Mouse (Mus musculus) MN1 (cell line): Measurements from ENCODE around the gene Klhl31.

ENCODE experiments used
- DNase-seq: peaks from one replicate; pipeline ENCODE4 v3.0.0-alpha.2; 2016; ENCODE audit warnings: low spot score

The Klhl31 gene

DNA sequence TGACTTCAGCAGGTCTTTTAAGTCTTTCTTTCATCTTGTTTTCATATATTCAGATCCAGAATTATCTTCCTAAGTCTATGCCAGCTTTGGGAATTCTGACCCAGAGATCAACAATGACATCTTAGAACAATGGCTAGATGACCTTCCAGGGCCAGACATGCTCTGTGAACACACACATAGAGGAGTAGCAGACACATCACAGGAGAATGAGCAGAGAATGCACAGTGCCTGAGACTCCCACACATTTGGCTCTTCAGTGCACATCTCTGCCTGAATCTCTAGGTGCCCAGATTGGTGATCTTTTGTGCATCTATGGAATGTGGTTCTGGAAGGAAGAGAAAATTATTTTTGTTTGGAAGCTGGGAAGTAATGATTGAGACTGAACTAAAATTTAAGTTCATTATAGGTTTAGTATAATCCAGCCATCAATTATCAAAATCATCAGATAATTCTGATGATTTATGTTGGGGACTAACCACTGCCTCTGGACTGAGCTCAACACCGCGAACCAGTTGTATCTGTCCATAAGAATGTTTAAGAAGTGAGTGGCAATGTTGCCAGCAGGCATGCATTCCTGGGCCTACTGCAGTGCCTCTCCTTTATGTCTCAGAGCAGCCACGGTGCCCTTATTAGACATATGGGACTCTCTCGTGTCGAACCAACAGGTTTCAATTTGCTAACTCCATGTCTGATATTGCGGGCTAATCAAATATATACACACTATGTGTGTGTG is 12.8 kb upstream of the Klhl31 start:
- no peak for DNase-seq

GRCm38 (mm10) chr9:77624171-77624570 is 12.1 kb upstream of the Klhl31 start:
- DNase-seq, result no peak

DNA sequence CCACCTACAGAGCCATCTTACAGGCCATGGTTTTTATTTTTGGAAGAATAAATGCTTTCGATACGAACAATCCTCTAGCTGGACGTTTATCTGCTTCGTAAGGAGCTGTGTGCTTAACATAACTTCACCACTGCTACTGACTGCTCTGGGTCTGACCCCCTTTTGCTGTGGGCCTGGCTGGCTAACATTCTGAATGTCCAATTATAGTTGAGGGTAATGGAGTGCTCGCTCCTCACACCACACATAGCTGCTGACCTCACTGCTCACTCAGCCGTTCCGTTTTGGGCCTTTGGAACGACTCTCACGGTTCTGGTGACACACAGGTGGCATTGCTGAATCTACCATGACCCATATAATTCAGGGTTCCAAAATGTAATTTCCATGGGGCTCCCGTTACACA is 7.6 kb upstream of the Klhl31 start:
- DNase-seq, result no peak

DNA sequence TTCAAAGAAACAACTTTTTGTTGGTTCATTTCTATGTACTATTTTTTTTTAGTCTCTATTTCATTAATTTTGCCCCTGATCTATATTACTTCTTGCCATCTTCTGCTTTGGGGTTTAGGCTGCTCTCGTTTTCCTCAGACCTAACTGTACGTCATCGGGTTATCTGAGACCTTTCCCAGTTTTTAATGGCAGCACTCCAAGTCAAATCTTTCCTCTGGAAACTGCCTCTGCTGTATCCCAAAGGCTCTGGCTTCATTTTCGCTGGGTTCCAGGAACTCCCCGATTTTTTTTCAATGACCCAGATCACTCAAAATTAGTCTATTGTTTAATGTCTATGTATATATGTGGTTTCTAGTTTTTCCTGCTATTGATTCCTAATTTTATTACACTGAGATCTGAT is 6.6 kb upstream of the Klhl31 start:
- no peak for DNase-seq

- no peak for DNase-seq
Measured at GRCm38 (mm10) chr9:77630764-77631163, 5.5 kb upstream of the Klhl31 start.

- DNase-seq, result no peak
Measured at GRCm38 (mm10) chr9:77632432-77632831, 3.9 kb upstream of the Klhl31 start.

GRCm38 (mm10) chr9:77636003-77636402 is 297 bp upstream of the Klhl31 start:
- DNase-seq, result no peak

GRCm38 (mm10) chr9:77637357-77637756 is 1.1 kb downstream of the Klhl31 start:
- no peak for DNase-seq

- no peak for DNase-seq
Measured at GRCm38 (mm10) chr9:77645176-77645575, 8.9 kb downstream of the Klhl31 start.

DNA sequence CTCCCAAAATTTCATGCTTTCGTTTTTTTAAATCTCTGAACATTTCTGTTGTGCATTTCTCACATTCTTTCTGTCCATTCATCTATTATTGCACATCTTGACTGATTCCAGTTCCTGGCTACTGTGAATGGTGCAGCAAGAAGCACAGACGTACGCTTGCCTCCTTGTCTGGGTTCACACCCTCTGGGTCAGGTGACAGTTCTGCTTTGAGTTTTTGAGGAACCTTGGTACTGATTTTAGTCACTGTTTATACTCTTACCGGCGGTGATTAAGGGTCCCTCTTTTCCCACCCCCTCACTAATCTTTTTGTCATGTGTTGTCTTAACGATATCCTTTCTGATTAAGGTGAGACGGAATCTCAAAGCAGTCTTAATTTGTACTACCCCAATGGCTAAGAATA is 15.5 kb downstream of the Klhl31 start:
- no peak for DNase-seq

DNA sequence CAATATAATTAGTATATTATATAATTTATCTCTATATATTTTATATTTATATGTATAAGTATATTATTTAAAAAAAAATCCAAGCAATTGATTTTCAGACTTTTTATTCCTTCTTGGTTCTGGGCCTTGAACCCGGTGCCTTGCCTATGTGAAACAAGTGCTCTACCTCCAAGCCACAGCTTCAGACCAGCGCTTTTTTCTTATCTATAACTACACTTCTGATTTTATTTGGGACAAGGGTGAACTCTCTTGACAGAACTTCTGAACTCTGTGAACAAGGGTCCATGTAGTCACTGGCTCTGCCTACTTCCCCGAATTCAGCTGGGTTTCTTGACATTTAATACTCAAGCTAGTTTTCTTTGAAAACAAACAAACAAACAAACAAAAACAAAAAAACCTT is 17.6 kb downstream of the Klhl31 start:
- no peak for DNase-seq

DNA sequence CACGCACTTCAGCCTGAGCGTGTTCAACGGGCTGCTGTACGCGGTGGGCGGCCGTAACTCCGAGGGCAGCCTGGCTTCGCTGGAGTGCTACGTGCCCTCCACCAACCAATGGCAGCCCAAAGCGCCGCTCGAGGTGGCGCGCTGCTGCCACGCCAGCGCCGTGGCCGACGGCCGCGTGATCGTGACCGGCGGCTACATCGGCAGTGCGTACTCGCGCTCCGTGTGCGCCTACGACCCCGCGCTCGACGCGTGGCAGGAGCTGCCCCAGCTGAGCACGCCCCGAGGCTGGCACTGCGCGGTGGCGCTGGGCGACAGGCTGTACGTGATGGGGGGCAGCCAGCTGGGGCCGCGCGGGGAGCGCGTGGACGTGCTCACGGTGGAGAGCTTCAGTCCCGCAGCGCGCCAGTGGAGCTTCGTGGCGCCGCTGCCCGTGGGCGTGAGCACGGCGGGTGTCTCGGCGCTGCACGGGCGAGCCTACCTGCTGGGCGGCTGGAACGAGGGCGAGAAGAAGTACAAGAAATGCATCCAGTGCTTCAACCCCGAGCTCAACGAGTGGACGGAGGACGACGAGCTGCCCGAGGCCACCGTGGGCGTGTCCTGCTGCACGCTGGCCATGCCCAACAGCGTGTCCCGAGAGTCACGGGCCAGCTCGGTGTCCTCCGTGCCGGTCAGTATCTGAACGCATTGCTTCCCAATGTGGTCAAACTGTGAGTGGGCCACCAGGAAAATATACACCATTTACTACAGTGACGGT is 19.1 kb downstream of the Klhl31 start:
- DNase-seq, result no peak

- DNase-seq, result peak; percentile 36
Measured at GRCm38 (mm10) chr9:77655935-77656288, 19.6 kb downstream of the Klhl31 start.

- DNase-seq, result no peak
Measured at GRCm38 (mm10) chr9:77662917-77663316, 26.6 kb downstream of the Klhl31 start.

DNA sequence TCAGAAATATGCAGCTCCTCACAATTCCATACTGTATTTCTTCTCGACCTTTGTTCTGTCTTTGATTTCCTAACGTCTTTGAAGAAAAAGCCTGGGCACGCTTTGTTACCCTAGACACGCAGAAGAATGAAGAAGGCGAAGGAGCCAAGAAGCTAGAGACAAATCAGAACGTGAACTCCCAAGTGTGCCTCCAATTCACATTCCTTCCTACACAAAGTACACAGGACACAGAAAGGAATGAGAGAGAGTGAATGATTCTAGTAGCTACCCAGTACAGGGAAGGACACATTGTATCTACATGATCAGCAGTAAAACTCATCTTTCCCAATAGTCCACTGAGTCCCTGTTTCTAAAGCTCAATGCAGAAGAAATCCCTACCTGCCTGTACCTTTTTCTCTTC is 33.8 kb downstream of the Klhl31 start:
- DNase-seq, result no peak

DNA sequence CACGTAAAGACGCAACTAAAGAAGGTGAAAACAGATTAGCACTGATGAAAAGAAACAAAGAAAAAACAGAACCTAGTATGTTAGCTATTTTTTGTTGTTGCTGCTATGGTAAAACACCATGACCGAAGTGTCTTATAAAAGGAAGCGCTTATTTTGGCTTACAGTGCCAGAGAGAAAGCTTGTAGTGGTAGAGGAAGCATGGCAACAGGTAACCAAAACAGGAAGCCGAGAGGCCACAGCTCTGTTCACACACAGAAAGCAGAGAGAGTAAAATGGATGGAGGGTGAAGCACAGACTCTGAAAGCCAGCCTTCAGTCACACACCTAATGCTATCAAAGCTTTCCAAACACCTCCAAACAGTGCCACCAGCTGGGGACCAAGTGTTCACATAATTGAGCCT is 34.7 kb downstream of the Klhl31 start:
- DNase-seq, result no peak

DNA sequence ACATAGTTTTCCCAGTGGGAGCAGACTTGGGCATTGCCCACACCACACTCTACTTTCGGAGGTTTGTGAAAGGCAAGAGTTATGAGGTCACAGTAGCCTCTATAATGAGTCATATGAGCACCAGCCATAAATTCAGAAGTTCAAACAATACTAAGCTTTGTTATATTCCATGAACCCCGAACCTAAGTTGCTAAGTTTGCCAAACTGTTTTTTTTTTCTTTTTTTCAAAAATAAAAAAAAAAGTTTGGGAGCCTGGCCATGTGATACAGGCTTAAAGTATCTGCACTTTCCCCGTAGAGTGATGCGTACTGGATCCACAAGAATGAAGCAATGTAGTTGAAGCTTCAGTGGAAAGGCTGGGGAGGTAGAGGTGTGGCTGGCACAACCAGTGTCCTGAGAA is 36.9 kb downstream of the Klhl31 start:
- no peak for DNase-seq

GRCm38 (mm10) chr9:77673986-77674385 is 37.7 kb downstream of the Klhl31 start:
- no peak for DNase-seq

DNA sequence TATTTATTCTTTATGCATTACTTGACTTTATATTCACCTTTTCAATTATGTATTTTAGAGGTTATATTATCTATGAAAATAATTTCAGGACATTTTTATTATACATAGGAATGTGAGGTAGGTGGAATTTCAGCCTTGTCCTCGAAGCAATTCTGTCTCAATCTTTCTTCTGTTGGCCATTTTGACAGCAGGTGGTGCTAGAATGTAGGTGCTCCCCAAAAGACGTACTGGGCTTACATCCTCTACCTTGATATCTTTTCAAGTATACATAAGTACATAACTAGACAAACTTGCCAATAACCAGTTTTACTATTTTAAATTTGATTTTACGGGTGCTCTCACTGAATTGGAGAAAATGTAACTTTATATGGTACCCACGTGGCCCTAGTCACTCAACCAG is 48.6 kb downstream of the Klhl31 start:
- DNase-seq, result no peak

DNA sequence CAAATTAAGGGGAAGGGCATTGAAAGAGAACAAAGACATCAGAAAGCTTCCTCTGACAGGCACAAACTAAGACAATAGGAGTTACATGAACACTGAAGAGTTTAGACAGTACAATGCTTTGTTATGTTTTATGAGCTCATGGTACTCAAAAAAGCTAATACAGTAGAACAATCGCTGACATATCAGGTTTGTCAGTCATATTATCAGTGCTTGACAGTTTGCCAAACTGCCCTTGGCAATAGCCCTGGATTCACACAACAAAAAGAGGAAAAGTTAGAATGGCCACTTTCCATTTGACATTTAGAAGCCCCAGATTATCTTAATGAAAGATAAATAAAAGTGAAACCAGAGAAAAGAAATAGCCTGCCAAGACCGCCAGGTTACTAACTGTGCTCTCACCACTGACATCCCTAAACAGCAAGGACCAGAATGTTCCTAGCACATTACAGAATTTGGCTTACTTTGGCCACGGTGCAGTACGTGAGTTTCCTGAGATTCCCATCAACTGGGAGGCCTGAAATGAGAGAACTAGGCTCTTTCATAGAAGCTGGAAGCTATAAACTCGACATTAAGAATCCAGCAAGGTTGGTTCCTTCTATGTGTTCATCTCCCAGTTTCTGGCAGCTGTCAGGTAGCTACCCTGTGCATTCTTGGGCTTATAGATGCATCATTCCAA is 49.7 kb downstream of the Klhl31 start:
- DNase-seq, result no peak

DNA sequence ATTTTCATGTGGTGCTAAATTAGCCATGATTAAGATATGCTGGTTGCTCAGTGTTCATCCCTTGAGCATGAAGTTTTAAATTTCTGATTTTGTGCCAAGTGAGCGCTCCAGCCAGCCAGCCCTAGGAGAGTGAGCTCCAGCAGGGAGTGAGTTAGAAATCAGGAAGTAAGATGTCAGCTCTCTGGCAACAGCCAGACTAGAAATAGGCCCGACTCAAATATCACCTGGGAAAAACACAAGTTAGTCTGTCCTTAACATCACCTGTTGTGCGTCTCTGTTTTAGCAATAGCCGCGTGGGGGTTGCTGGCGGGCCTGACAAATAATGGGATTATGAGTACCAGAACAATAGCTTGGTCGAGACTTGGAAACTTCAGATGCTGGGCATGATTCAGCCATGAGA is 56.4 kb downstream of the Klhl31 start:
- DNase-seq, result peak; percentile 10

DNA sequence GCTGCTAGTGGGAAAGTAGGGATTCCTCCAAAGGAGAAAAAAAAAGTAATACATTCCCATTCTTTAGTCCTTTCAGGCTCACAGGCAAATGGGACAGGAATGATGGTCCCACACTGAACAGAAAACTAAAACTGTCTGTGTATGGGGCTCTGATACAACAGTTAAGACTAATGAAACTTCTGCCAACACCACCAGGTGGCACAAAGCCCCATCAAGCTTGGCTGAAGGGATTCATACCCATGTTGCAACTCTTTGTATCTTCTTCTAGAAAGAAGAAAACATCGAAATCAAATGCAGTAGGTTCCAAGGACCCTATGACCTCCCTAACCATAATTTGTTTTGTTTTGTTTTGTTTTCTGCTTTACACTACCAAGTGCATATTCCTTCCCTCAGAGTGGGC is 57.1 kb downstream of the Klhl31 start:
- DNase-seq, result no peak

DNA sequence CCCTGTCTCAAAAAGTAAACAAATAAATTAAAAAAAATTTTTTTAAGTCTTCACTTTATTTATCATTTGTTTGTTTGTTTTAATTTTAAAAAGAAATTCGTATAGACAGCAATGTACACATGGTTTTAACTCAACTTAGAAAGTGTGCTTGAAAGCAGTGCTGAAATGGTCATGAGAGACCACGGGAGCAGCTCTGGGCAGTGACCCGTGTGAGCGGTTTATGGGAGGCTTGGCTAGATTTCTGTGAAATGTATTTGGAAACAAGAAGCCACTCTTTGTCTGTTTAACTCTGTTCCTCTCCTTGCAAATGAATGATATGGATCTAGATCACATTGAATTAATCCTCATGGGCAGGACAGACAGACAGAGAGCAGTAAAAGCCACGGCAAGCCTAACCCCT is 59.3 kb downstream of the Klhl31 start:
- DNase-seq, result no peak
